Mouse (Mus musculus): ENCODE measurements around the gene Med8. TPM values are rescaled to one million over a fixed set of nuclear protein-coding genes. Genes with fewer than 3 reads are reported as not detected.

The Med8 gene
- polyA plus RNA-seq, 1 experiment from 2014 or later: 99.3 TPM

GRCm38 (mm10) chr4:118401918-118402317 lies 7.2 kb upstream of the Med8 start:
- no peaks in the 10 kb centered on the region for H3K4me1 ChIP-seq (ENCODE audit: control insufficient read depth, insufficient read depth, low read depth, low read length)
- no peak overlapping the region for H3K4me2 ChIP-seq (ENCODE audit: low read length)
- H3K27ac ChIP-seq (ENCODE audit: low read depth, low read length): no peak overlapping the region
- no peak overlapping the region for H3K9ac ChIP-seq (ENCODE audit: low read depth, low read length)
- H3K36me3 ChIP-seq (ENCODE audit: control insufficient read depth, insufficient read depth, low read length): peaks cover 30% of the 10 kb centered on the region
- ATAC-seq: no peak
- WGBS: 96% methylated on average over 5 of the region's 5 CpGs
- no peaks in the 10 kb centered on the region for H3K9me3 ChIP-seq (ENCODE audit: control insufficient read depth, low read length)
- no peak overlapping the region for H3K4me3 ChIP-seq (ENCODE audit: low read length)
- no peaks in the 10 kb centered on the region for H3K27me3 ChIP-seq (replicated peaks; ENCODE audit: control insufficient read depth, insufficient read depth, low read length)

GRCm38 (mm10) chr4:118402701-118403100 lies 6.4 kb upstream of the Med8 start:
- no peak overlapping the region for H3K27ac ChIP-seq (ENCODE audit: low read depth, low read length)
- no peaks in the 10 kb centered on the region for H3K4me1 ChIP-seq (ENCODE audit: control insufficient read depth, insufficient read depth, low read depth, low read length)
- ATAC-seq: no peak
- H3K27me3 ChIP-seq (replicated peaks; ENCODE audit: control insufficient read depth, insufficient read depth, low read length): no peaks in the 10 kb centered on the region
- no peak overlapping the region for H3K4me2 ChIP-seq (ENCODE audit: low read length)
- 93% methylated on average over 12 of the region's 12 CpGs for WGBS
- peaks cover 28% of the 10 kb centered on the region for H3K36me3 ChIP-seq (ENCODE audit: control insufficient read depth, insufficient read depth, low read length)
- no peaks in the 10 kb centered on the region for H3K9me3 ChIP-seq (ENCODE audit: control insufficient read depth, low read length)
- H3K4me3 ChIP-seq (ENCODE audit: low read length): no peak overlapping the region
- H3K9ac ChIP-seq (ENCODE audit: low read depth, low read length): no peak overlapping the region

- H3K36me3 ChIP-seq (ENCODE audit: control insufficient read depth, insufficient read depth, low read length): peaks cover 33% of the 10 kb centered on the region
- no peak overlapping the region for H3K9ac ChIP-seq (ENCODE audit: low read depth, low read length)
- no peaks in the 10 kb centered on the region for H3K27me3 ChIP-seq (replicated peaks; ENCODE audit: control insufficient read depth, insufficient read depth, low read length)
- ATAC-seq: no peak
- no peaks in the 10 kb centered on the region for H3K9me3 ChIP-seq (ENCODE audit: control insufficient read depth, low read length)
- H3K27ac ChIP-seq (ENCODE audit: low read depth, low read length): no peak overlapping the region
- peaks cover 16% of the 10 kb centered on the region for H3K4me1 ChIP-seq (ENCODE audit: control insufficient read depth, insufficient read depth, low read depth, low read length)
- WGBS: 85% methylated on average over 5 of the region's 5 CpGs
- no peak overlapping the region for H3K4me3 ChIP-seq (ENCODE audit: low read length)
- no peak overlapping the region for H3K4me2 ChIP-seq (ENCODE audit: low read length)
Observed at GRCm38 (mm10) chr4:118410871-118411270, 1.7 kb downstream of the Med8 start.

- H3K27me3 ChIP-seq (replicated peaks; ENCODE audit: control insufficient read depth, insufficient read depth, low read length): no peaks in the 10 kb centered on the region
- WGBS: 98% methylated on average over 5 of the region's 5 CpGs
- H3K9ac ChIP-seq (ENCODE audit: low read depth, low read length): no peak overlapping the region
- no peak overlapping the region for H3K27ac ChIP-seq (ENCODE audit: low read depth, low read length)
- H3K9me3 ChIP-seq (ENCODE audit: control insufficient read depth, low read length): no peaks in the 10 kb centered on the region
- no peak for ATAC-seq
- H3K36me3 ChIP-seq (ENCODE audit: control insufficient read depth, insufficient read depth, low read length): peaks cover 38% of the 10 kb centered on the region
- H3K4me2 ChIP-seq (ENCODE audit: low read length): no peak overlapping the region
- H3K4me3 ChIP-seq (ENCODE audit: low read length): no peak overlapping the region
- peaks cover 8% of the 10 kb centered on the region for H3K4me1 ChIP-seq (ENCODE audit: control insufficient read depth, insufficient read depth, low read depth, low read length)
Observed at GRCm38 (mm10) chr4:118413553-118413952, 4.4 kb downstream of the Med8 start.

GRCm38 (mm10) chr4:118415779-118416178 lies 6.6 kb downstream of the Med8 start:
- H3K9me3 ChIP-seq (ENCODE audit: control insufficient read depth, low read length): no peaks in the 10 kb centered on the region
- H3K4me1 ChIP-seq (ENCODE audit: control insufficient read depth, insufficient read depth, low read depth, low read length): no peaks in the 10 kb centered on the region
- H3K4me2 ChIP-seq (ENCODE audit: low read length): no peak overlapping the region
- ATAC-seq: no peak
- H3K27ac ChIP-seq (ENCODE audit: low read depth, low read length): no peak overlapping the region
- H3K4me3 ChIP-seq (ENCODE audit: low read length): no peak overlapping the region
- peaks cover 38% of the 10 kb centered on the region for H3K36me3 ChIP-seq (ENCODE audit: control insufficient read depth, insufficient read depth, low read length)
- H3K9ac ChIP-seq (ENCODE audit: low read depth, low read length): no peak overlapping the region
- WGBS: 85% methylated on average over 2 of the region's 2 CpGs
- H3K27me3 ChIP-seq (replicated peaks; ENCODE audit: control insufficient read depth, insufficient read depth, low read length): no peaks in the 10 kb centered on the region

- no peaks in the 10 kb centered on the region for H3K4me1 ChIP-seq (ENCODE audit: control insufficient read depth, insufficient read depth, low read depth, low read length)
- no peak for ATAC-seq
- H3K9me3 ChIP-seq (ENCODE audit: control insufficient read depth, low read length): no peaks in the 10 kb centered on the region
- WGBS: 89% methylated on average over 5 of the region's 5 CpGs
- peaks cover 42% of the 10 kb centered on the region for H3K36me3 ChIP-seq (ENCODE audit: control insufficient read depth, insufficient read depth, low read length)
- no peak overlapping the region for H3K27ac ChIP-seq (ENCODE audit: low read depth, low read length)
- no peak overlapping the region for H3K4me2 ChIP-seq (ENCODE audit: low read length)
- H3K9ac ChIP-seq (ENCODE audit: low read depth, low read length): no peak overlapping the region
- no peak overlapping the region for H3K4me3 ChIP-seq (ENCODE audit: low read length)
- H3K27me3 ChIP-seq (replicated peaks; ENCODE audit: control insufficient read depth, insufficient read depth, low read length): no peaks in the 10 kb centered on the region
Observed at GRCm38 (mm10) chr4:118416329-118416728, 7.2 kb downstream of the Med8 start.

DNA sequence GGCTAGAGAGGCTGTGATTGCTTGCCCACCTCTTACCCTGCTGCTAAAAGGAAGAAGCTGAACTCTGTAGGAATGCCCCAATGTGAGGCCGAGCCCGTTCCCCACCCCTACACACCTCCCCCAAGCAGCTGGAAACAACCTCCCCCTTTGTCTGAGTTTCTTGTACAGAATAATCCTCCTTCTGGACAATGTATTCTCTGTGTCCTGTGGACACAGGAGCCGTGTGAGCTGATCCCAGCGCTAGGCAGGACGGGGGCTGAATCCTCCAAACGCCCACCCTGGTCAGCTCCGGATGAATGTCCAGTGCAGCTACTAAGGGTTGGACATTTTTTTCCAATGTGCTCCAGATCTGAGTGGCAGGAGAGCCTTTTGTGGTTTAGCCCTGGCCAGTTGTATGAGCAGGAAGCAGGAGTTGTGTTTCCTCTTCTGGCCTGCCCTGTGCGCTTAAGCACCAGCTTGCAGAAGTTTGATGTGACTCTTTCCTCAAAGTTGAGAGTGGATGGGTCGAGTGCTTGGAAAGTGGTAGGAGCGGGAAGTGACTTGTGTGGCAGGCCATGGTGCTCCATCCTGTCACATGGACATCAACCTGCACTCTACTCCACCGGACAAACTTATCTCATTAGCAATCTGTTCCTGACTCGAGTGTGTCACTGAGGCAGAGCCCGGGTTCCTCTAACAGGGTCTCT lies 8.1 kb downstream of the Med8 start:
- Histone ChIP-seq H3K9ac (ENCODE audit: low read depth, low read length) (no peak overlapping the region), H3K4me3 (ENCODE audit: low read length) (no peak overlapping the region), H3K27me3 (replicated peaks; ENCODE audit: control insufficient read depth, insufficient read depth, low read length) (no peaks in the 10 kb centered on the region), H3K36me3 (ENCODE audit: control insufficient read depth, insufficient read depth, low read length) (peaks cover 44% of the 10 kb centered on the region), H3K4me1 (ENCODE audit: control insufficient read depth, insufficient read depth, low read depth, low read length) (no peaks in the 10 kb centered on the region), H3K27ac (ENCODE audit: low read depth, low read length) (no peak overlapping the region), H3K9me3 (ENCODE audit: control insufficient read depth, low read length) (no peaks in the 10 kb centered on the region), H3K4me2 (ENCODE audit: low read length) (no peak overlapping the region)
- WGBS: 83% methylated on average over 13 of the region's 13 CpGs
- ATAC-seq: no peak

- WGBS: 95% methylated on average over 3 of the region's 3 CpGs
- no peaks in the 10 kb centered on the region for H3K4me1 ChIP-seq (ENCODE audit: control insufficient read depth, insufficient read depth, low read depth, low read length)
- no peaks in the 10 kb centered on the region for H3K9me3 ChIP-seq (ENCODE audit: control insufficient read depth, low read length)
- peaks cover 17% of the 10 kb centered on the region for H3K36me3 ChIP-seq (ENCODE audit: control insufficient read depth, insufficient read depth, low read length)
- no peak for ATAC-seq
- no peaks in the 10 kb centered on the region for H3K27me3 ChIP-seq (replicated peaks; ENCODE audit: control insufficient read depth, insufficient read depth, low read length)
- no peak overlapping the region for H3K4me3 ChIP-seq (ENCODE audit: low read length)
- no peak overlapping the region for H3K4me2 ChIP-seq (ENCODE audit: low read length)
- H3K27ac ChIP-seq (ENCODE audit: low read depth, low read length): no peak overlapping the region
- H3K9ac ChIP-seq (ENCODE audit: low read depth, low read length): no peak overlapping the region
Observed at GRCm38 (mm10) chr4:118421384-118421783, 12.2 kb downstream of the Med8 start.

GRCm38 (mm10) chr4:118424541-118425160 lies 15.5 kb downstream of the Med8 start:
- Histone ChIP-seq H3K9ac (ENCODE audit: low read depth, low read length) (no peak overlapping the region), H3K9me3 (ENCODE audit: control insufficient read depth, low read length) (no peaks in the 10 kb centered on the region), H3K4me1 (ENCODE audit: control insufficient read depth, insufficient read depth, low read depth, low read length) (peaks cover 17% of the 10 kb centered on the region), H3K36me3 (ENCODE audit: control insufficient read depth, insufficient read depth, low read length) (peaks cover 12% of the 10 kb centered on the region; the same call in 1 of the 2 replicates), H3K4me2 (ENCODE audit: low read length) (no peak overlapping the region), H3K4me3 (ENCODE audit: low read length) (no peak overlapping the region), H3K27me3 (replicated peaks; ENCODE audit: control insufficient read depth, insufficient read depth, low read length) (no peaks in the 10 kb centered on the region), H3K27ac (ENCODE audit: low read depth, low read length) (no peak overlapping the region)
- 90% methylated on average over 4 of the region's 4 CpGs for WGBS
- no peak for ATAC-seq

All from hindbrain, embryonic 16.5 days (tissue).